Mouse (Mus musculus) heart, adult 11 months (tissue): ENCODE measurements at regions not wholly inside any gene's neighbourhood (a gene's known extent, or its start where the extent isn't known, plus 50 kb on each side); places are given as distances from the start of the nearest gene placed in this dataset.

ENCODE experiments used
- DNase-seq: peaks from one replicate; pipeline ENCODE4 v3.0.0; 2022

- DNase-seq, result peak; percentile 77
Measured at GRCm38 (mm10) chr6:51641965-51642364, 118.3 kb downstream of the Snx10 start.

GRCm38 (mm10) chr6:51648813-51649212 lies 125.1 kb downstream of the Snx10 start:
- DNase-seq, result peak; percentile 55

- no peak for DNase-seq
Measured at GRCm38 (mm10) chr6:51653753-51654152, 130.1 kb downstream of the Snx10 start.

GRCm38 (mm10) chr6:51654991-51655390 lies 131.3 kb downstream of the Snx10 start:
- DNase-seq, result no peak

GRCm38 (mm10) chr6:51656078-51656477 lies 132.4 kb downstream of the Snx10 start:
- no peak for DNase-seq

- DNase-seq, result peak; percentile 30
Measured at GRCm38 (mm10) chr6:51656883-51657640, 133.4 kb downstream of the Snx10 start.

- no peak for DNase-seq
Measured at GRCm38 (mm10) chr6:51658360-51658759, 134.7 kb downstream of the Snx10 start.

- DNase-seq, result peak; percentile 34
Measured at GRCm38 (mm10) chr6:51663178-51663577, 139.5 kb downstream of the Snx10 start.

- DNase-seq, result no peak
Measured at GRCm38 (mm10) chr6:51664049-51664448, 140.3 kb downstream of the Snx10 start.

- DNase-seq, result peak; percentile 61
Measured at GRCm38 (mm10) chr6:51667022-51667421, 143.3 kb downstream of the Snx10 start.

- DNase-seq, result no peak
Measured at GRCm38 (mm10) chr6:51675342-51675945, 151.7 kb downstream of the Snx10 start.

GRCm38 (mm10) chr6:51677162-51677996 lies 153.7 kb downstream of the Snx10 start:
- no peak for DNase-seq

- DNase-seq, result peak; percentile 74
Measured at GRCm38 (mm10) chr6:51678743-51679142, 155.0 kb downstream of the Snx10 start.

- no peak for DNase-seq
Measured at GRCm38 (mm10) chr6:51680239-51680857, 156.6 kb downstream of the Snx10 start.

GRCm38 (mm10) chr6:51683131-51683530 lies 159.4 kb downstream of the Snx10 start:
- DNase-seq, result peak; percentile 44

GRCm38 (mm10) chr6:51685651-51686287 lies 162.1 kb downstream of the Snx10 start:
- DNase-seq, result peak; percentile 76

- DNase-seq, result peak; percentile 86
Measured at GRCm38 (mm10) chr6:51690795-51691563, 167.3 kb downstream of the Snx10 start.

GRCm38 (mm10) chr6:51693984-51694383 lies 170.3 kb downstream of the Snx10 start:
- DNase-seq, result no peak

- no peak for DNase-seq
Measured at GRCm38 (mm10) chr6:51696396-51696795, 172.7 kb downstream of the Snx10 start.

- DNase-seq, result no peak
Measured at GRCm38 (mm10) chr6:51697754-51698153, 174.1 kb downstream of the Snx10 start.

GRCm38 (mm10) chr6:51698244-51698643 lies 174.5 kb downstream of the Snx10 start:
- peak; percentile 46 for DNase-seq
